Mouse (Mus musculus): ENCODE measurements at regions not wholly inside any gene's neighbourhood (a gene's known extent, or its start where the extent isn't known, plus 50 kb on each side); places are given as distances from the start of the nearest gene placed in this dataset.

DNA sequence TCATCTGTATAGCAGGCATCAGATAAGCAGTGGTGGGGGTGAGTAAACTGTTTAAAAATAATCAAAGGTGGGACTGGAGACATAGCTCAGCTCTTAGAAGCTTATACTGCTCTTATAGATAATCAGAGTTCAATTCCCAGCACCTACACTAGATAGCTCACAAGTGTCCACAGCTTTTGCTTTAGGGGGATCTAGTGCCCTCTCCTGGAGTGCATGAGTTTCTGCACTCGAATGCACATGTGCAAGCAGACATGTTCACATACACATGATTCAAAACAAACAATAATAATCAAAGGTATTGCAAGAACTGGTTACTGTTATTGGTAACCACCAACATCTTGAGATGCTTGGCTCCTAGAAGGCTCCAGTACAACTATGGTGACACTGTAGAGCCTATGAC lies 343.3 kb downstream of the Gpam start:
- DNase-seq (ENCODE audit: low spot score in 2 of 2): no peak

DNA sequence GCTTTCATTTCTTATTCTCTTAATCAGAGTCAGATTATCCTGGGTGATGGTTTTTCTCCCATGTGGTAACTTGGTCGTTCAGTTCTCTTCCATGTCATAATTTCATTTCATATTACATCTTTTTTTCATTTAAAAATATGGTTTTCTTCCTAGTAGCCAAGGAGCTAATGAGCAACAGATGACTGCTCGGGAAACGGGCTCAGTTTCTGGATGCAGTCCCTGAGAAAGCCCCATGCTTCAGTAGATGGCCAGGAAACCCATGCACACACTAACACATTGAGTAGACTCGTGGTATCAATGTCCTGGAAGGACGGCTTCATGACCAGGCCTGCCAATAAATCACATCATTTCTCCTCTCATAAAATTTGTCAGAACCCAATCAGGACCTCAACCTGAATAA lies 369.3 kb downstream of the Gpam start:
- DNase-seq (ENCODE audit: low spot score in 2 of 2): no peak

DNA sequence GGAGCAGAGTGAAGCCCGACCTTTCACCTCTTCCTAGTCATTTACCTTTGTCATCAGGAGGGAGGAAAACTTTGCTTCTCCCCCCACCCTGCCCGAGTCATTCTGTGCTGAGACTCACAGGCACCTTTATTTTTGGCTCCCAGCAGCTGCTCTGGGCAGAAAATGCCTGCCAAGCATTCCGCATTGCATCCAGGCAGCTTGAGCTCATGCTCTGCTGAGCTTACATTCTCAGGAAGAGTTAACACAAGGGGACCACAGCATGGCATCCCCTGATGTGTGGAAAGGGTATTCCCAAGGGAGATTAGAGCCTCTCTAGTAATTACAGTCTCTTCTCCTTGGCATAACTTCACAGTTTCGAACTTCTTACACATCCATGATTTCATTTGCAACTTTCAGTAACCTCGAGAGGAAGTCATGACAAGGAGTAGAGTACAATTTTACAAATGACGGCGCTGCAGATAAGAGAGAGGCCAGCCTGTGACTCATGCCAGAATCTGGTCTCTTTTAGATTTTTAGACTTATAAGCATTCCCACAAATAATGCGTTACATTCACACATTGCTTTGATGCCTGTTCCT lies 370.3 kb downstream of the Gpam start:
- peak; percentile 22 to 24 for DNase-seq (ENCODE audit: low spot score in 2 of 2)

DNA sequence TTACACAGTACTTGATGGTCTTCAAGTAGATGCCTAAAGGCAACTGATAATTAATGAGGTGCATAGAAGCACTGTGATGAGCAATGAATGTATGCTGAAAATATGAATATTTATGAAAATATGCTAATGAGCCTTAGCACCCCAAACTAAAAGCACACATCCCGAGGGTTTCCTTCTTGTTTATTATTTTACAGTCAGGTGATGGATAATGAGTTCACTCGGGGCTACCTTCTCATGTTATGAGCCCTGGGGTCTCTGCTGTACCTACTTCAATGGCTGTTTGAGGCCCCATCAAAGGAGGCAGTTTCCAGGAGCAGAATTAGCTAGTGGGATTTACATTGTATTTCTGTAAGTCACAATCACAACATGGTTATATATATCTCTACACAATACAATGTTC lies 371.6 kb downstream of the Gpam start:
- no peak for DNase-seq (ENCODE audit: low spot score in 2 of 2)

DNA sequence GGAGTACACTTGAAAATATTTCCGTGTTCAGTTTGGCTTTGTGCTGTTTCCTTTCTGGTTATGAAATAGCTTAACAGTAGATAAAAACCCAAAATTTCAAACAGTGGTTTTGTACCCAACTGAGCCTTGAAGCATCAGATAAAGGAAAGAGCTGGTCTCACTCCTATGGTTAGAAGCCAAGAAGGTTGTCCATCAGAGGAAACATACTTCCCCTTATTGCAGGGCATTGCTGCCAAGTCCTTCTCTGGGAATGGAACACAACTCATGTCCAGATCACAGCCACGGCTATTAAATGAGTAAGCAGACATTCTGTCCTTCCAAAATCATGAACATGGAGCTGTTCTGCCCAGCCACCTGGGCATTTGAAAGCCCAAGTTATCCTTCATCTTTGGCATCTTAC lies 393.1 kb downstream of the Gpam start:
- no peak for DNase-seq (ENCODE audit: low spot score in 2 of 2)

DNA sequence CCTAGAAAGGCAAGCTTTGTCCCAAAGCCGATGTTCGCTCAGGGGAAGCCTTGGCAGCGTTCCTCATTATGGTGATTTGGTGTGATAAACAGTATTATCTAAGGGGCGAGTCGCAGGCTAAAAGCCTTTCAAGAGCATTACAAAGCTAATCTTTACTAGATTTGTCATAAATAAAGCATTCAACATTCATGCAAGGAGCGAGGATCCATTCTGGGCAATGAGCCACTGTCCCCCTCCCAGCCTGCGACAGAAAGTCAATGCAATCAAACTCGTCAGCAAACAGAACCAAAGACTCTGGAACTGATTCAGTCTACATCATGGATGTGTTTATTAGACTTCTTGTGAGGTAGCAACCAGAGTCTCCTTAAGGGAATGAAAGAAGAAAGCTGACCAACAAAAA lies 395.3 kb downstream of the Gpam start:
- DNase-seq (ENCODE audit: low spot score in 2 of 2): no peak

DNA sequence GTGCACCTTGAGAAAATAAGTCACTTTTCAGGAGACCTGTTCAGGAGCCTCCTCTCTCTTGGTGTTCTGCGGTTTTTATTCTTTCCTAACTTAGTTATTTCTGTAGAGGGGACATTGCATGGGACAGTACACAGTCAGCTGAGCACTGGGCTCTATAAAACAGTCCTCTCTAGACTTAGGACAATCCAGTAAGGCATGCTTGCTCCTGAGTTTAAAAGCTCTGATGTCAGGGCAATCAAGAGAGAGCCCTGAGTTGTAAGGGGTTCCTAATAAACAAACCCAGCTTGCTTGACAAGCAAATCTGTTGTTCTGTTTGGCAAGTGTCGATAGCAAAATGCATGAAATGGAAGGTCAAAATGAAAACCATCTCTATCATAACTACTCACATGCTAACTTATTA lies 395.7 kb downstream of the Gpam start:
- no peak for DNase-seq (ENCODE audit: low spot score in 2 of 2)

DNA sequence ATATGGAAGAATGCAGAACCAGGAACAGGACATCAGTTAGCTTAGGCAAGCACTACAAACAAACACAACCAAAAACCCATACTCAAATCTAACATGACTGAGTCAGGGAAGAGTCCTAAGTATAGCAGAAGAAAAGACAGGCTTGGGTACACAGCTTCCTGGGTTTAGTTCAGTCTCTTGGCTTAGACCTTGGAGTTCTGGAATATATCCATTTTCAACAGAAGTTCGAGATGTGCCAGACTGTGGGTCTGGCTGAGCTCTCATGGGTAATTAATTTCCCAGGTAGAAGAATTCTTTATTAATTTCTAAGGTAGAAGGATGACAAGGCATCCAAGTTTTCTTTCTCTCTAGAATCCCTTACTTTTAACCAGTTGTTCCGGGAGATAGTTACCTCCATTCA lies 396.2 kb downstream of the Gpam start:
- no peak for DNase-seq (ENCODE audit: low spot score in 2 of 2)

DNA sequence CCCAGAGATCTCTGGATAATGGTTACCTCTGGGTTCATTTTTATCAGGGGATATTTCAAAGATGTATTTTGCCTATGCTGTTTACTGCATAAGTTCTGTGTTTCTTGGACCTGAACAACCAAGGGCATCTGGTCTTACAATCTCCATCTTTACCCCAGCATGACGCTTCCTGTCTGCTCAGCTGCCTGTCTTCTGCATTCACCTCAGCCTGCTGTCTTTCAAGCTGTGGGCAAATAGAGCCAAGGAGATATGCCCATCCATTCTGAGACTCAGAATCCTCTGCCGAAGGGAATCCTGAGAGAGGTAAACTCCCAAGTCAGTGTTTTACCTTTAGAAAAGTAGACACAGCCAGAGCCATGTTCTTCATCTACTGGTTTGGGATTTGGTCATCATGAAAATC lies 396.7 kb downstream of the Gpam start:
- DNase-seq (ENCODE audit: low spot score in 2 of 2): no peak

DNA sequence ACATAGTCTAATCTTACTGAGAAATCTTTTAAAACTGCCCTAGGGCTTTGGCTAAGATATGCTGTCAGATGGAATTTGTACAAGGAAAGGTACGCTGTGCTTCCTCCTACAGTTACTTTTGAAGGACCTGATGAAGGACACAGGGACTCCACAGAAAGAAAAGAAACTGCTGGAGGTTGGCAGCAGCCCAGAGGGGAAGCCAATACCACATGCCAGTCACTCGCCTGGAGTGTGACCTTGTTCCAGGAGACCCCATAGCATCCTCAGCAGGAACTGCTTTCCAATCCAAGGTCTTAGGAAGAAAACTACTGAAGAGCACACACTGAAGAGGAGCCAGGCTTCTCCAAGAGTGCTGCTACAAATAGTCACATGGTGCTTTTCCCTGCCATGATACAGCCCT lies 404.9 kb downstream of the Gpam start:
- no peak for DNase-seq (ENCODE audit: low spot score in 2 of 2)

DNA sequence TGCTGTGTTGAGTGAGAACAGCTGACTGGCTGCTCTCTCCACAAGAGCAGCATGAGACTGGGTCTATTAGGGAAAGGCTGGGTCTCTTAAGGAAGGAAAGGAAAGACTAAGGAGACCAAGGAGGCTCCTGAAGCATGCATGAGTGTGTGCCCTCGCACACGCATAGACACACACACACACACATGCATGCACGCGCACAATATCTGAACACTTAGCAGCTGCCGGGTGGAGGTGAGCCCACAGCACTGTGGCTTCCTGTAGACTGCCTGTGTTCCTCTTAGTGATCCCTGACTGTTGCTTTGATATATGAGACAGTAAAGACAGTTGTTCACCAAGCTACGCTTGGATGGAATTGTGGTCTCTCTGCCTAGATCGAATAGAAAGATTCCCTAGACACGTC lies 429.6 kb downstream of the Gpam start:
- no peak for DNase-seq (ENCODE audit: low spot score in 2 of 2)

DNA sequence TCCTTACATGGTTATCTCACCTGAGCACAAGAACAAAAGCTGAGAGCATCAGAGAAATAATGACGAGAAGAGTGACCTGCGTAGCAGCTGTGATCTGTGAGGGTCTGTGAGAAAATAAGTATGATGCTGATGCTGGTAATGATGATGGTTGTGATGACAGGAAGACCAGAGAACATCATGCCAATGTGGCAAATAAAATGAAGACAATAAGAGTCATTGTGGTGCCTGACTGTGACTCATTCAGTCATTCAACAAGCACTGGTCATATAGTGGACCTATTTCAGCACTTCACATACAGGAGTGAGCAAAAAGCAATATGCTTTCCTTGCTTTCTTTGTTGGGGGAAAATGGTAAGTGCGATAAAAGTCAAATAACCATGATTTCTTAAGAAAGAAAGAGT lies 433.3 kb downstream of the Gpam start:
- DNase-seq (ENCODE audit: low spot score in 2 of 2): no peak

DNA sequence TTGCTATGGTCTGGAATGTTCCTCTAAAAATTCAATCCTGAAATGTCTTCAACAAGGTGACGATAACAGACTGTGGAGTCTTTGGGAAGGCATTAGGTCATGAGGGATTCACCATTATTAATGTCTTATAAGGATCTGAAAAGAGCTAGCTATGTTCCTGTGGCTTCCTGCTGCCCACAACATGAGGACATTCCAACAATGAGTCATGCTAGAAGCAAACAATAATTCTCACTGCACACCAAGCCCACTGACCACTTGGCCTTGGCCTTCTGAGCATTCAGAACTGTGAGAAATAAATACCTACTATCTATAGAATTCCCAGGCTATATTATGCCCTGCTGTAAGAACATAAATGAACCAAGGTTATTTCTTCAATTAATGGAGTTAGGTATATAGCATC lies 433.9 kb downstream of the Gpam start:
- DNase-seq (ENCODE audit: low spot score in 2 of 2): no peak

DNA sequence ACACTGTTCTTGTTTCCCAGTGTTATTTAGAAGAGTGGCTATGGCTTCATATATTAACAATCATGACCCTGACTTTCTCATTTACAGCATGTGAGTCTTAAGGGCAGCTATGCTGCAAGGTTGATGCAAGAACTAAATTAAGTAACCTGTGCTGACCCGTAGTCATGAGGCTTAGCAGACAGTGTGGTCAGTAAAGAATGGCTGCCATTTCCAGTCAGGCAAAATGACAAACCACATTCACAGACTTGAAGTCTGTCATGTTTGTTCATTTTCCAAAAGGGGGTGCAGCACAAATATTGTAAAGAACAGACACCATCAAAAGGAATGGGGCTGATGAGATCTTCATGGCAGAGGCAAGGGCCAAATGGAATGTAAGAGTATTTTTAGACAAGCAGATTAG lies 435.2 kb downstream of the Gpam start:
- no peak for DNase-seq (ENCODE audit: low spot score in 2 of 2)

DNA sequence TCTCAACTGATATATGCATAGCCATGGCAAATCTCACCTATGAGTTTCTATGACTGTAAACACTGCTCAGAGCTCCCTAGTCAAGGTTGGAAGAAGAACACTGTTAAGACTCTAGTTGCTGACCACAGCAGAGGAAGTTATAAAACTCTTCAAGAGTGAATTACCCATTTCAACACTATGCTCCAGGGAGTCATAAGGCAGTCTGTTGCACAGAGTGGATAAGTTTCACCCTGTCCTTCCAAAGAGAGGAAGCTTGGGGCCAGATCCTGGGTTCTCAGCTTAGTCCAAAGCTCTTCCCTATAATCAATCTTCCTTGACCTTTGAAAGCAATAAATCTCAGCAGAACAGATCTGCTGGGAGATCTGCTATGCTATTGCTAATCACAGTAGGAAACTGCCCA lies 438.4 kb downstream of the Gpam start:
- DNase-seq (ENCODE audit: low spot score in 2 of 2): no peak

DNA sequence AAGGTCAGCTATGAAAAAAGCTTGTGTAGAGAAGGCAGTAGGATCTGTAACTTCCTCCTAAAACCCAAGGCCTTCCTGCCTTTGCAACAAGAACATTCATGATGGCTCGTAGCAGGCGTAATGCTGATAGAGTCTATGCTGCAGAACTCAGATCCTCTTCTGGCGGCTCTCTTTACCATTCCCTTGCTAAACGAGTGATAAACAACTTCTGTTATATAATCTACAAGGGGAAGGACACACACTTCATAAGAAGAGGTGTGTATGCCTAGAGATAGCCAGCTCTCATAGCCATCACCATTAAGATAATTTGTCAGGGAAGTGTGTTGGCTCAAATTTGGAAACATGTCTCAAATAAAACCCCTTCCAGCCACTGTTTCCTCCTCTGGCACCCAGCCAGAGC lies 441.9 kb downstream of the Gpam start:
- no peak for DNase-seq (ENCODE audit: low spot score in 2 of 2)

Measured in frontal cortex, postnatal 25 days (tissue).